In the genomic region with DNA sequence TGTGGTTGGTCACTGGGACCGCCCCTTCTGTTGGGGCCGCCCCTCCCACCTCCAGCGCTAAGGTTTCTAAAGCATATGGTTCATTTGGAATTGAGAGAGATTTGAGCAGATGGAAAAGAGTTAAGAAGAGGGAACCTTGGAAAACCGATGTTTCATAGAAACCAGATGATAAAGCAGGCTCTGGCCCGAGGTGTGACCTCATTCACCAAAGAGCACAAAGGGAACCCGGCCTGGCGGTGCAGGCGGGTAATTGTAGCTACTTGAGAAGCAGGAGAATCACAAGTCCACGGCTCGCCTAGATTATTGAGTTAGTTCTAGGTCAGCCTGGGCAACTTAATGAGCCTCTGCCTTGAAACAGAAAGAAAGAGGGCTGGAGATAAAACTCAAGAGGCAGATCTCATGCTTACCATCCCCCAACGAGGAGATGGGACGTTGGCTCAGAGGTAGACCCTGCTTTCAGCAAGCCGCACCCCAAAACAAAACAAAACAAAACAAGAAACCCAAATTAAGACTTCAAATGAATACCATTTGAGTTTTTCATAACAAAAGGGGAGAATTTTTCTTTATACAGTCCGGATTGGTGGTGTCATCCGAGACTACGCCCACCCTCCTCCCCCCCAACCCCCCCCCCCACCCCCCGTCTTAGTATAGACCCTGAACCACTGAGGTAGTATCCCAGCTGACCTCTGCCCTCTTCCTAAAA, we compare ENCODE assay signal across 10 mouse cellular contexts. TPM values are rescaled to one million over a fixed set of nuclear protein-coding genes. Genes with fewer than 3 reads are reported as not detected.
A peak's percentile ranks its signal among the peaks of the same experiment; 100 is the strongest.
DNase-seq lines count a peak whose midpoint lies in the region; ATAC-seq and TF ChIP-seq lines count a peak whose summit lies in the region.
"Had no signal": no experiment of that assay in that cellular context is flagged by ENCODE, and none has a peak within 500 bp of the region (broad histone marks: within the 10 kb centered on the region; RNA-seq: fewer than 3 reads in every experiment).

A gene (plus strand): TSS at position 653 of the 703 bp plus-strand sequence.

- peak within 1 kb of the TSS; percentile 22 for H3K4me3 ChIP-seq in kidney, embryonic 15.5 days (replicated peaks)
- H3K4me3 ChIP-seq in kidney, adult 2 months (ENCODE audit: insufficient read depth, low read depth, low read length): no peak within 1 kb of the TSS
- H3K4me3 ChIP-seq in hindbrain, embryonic 14.5 days (replicated peaks; ENCODE audit: low read length): peak within 1 kb of the TSS; percentile 19
- no peak within 1 kb of the TSS for H3K4me3 ChIP-seq in neural tube, embryonic 12.5 days

- peaks cover 44% of the 10 kb centered on the region for H3K27me3 ChIP-seq in kidney, embryonic 15.5 days
- H3K27me3 ChIP-seq in kidney, adult 2 months (replicated peaks; ENCODE audit: control insufficient read depth, insufficient read depth, low read length): no peaks in the 10 kb centered on the region
- peaks cover 21% of the 10 kb centered on the region for H3K27me3 ChIP-seq in hindbrain, embryonic 14.5 days (ENCODE audit: control insufficient read depth, insufficient read depth, low read length)
- H3K27me3 ChIP-seq in neural tube, embryonic 12.5 days (replicated peaks): peaks cover 14% of the 10 kb centered on the region

- no peak within 1 kb of the TSS for H3K9ac ChIP-seq in kidney, embryonic 15.5 days
- peak within 1 kb of the TSS; percentile 44 for H3K9ac ChIP-seq in hindbrain, embryonic 14.5 days
- 0 out of 2 replicates have a peak within 1 kb of the TSS, but pooled peaks have one; percentile 21 for H3K9ac ChIP-seq in neural tube, embryonic 12.5 days

- peak within 1 kb of the TSS; percentile 54 for H3K4me2 ChIP-seq in kidney, embryonic 15.5 days
- H3K4me2 ChIP-seq in hindbrain, embryonic 14.5 days (replicated peaks): peak within 1 kb of the TSS; percentile 46
- peak within 1 kb of the TSS; percentile 53 for H3K4me2 ChIP-seq in neural tube, embryonic 12.5 days (replicated peaks)

- peaks cover 2% of the 10 kb centered on the region; the same call in 1 of the 2 replicates for H3K9me3 ChIP-seq in kidney, embryonic 15.5 days (replicated peaks)
- H3K9me3 ChIP-seq in hindbrain, embryonic 14.5 days (ENCODE audit: control insufficient read depth, low read length): peaks cover 5% of the 10 kb centered on the region; the same call in 1 of the 2 replicates
- 0 out of 2 replicates have a peak, but pooled peaks cover 9% of the 10 kb centered on the region for H3K9me3 ChIP-seq in neural tube, embryonic 12.5 days

- WGBS in kidney, embryonic 15.5 days: 21% methylated on average over 17 of the region's 17 CpGs
- 27% methylated on average over 17 of the region's 17 CpGs for WGBS in kidney, adult 2 months
- 22% methylated on average over 17 of the region's 17 CpGs for WGBS in hindbrain, embryonic 14.5 days
- 18% methylated on average over 17 of the region's 17 CpGs for WGBS in neural tube, embryonic 12.5 days

- no peaks in the 10 kb centered on the region for H3K36me3 ChIP-seq in kidney, embryonic 15.5 days
- H3K36me3 ChIP-seq in kidney, adult 2 months (ENCODE audit: control insufficient read depth, insufficient read depth, low read length): no peaks in the 10 kb centered on the region
- no peaks in the 10 kb centered on the region for H3K36me3 ChIP-seq in hindbrain, embryonic 14.5 days (replicated peaks; ENCODE audit: control insufficient read depth, insufficient read depth)
- no peaks in the 10 kb centered on the region for H3K36me3 ChIP-seq in neural tube, embryonic 12.5 days

- no peak within 1 kb of the TSS for H3K27ac ChIP-seq in kidney, embryonic 15.5 days
- H3K27ac ChIP-seq in kidney, adult 2 months (ENCODE audit: insufficient read depth, low read depth, low read length): no peak within 1 kb of the TSS
- H3K27ac ChIP-seq in hindbrain, embryonic 14.5 days: no peak within 1 kb of the TSS
- H3K27ac ChIP-seq in neural tube, embryonic 12.5 days: no peak within 1 kb of the TSS

- DNase-seq in kidney, adult 2 months: no peak
- peak; percentile 69 for DNase-seq in embryo, embryonic 10.5 days (ENCODE audit: low spot score)
- no peak for DNase-seq in hindbrain, embryonic 14.5 days (ENCODE audit: low spot score)
- DNase-seq in spleen, postnatal 14 days (ENCODE audit: low spot score in 2 of 2): no peak
- DNase-seq in cerebellum, adult 18-20 months: no peak
- DNase-seq: kidney, postnatal 14 days had no signal

- TF ChIP-seq CTCF in kidney, adult 2 months (conservative IDR thresholded peaks at IDR 0.05; ENCODE audit: insufficient read depth, insufficient read length, low read depth, low read length): no peak

- no peak for TF ChIP-seq POLR2A in kidney, adult 2 months (IDR thresholded peaks at IDR 0.05; ENCODE audit: low read depth, low read length)

- H3K4me1 ChIP-seq in kidney, embryonic 15.5 days: peaks cover 9% of the 10 kb centered on the region
- H3K4me1 ChIP-seq in kidney, adult 2 months (ENCODE audit: control insufficient read depth, insufficient read depth, low read length): no peaks in the 10 kb centered on the region
- 0 out of 2 replicates have a peak, but pooled peaks cover 7% of the 10 kb centered on the region for H3K4me1 ChIP-seq in hindbrain, embryonic 14.5 days (replicated peaks; ENCODE audit: control insufficient read depth, insufficient read depth, low read length)
- no peaks in the 10 kb centered on the region for H3K4me1 ChIP-seq in neural tube, embryonic 12.5 days

- no peak for ATAC-seq in kidney, embryonic 15.5 days (replicated peaks; ENCODE audit: low FRiP score)
- ATAC-seq in hindbrain, embryonic 14.5 days (ENCODE audit: low FRiP score): no peak
- no peak for ATAC-seq in neural tube, embryonic 12.5 days (ENCODE audit: low FRiP score, low read depth)
- no peak for ATAC-seq in cerebellum, adult (ENCODE audit: insufficient number of reproducible peaks, low FRiP score, low TSS enrichment)
- ATAC-seq: Patski had no signal

RNA-seq across cellular contexts. Expression of the gene that starts here (rescaled TPM):
- 0.14 TPM in 1 of 2 replicates, not detected in the other for polyA plus RNA-seq in kidney, embryonic 15.5 days (2015; fragmentation: Nextera tagmentation; extraction: Ambion mirVana)
- polyA plus RNA-seq in kidney, adult 2 months (2012; rRNA removed): 0.13 TPM in 1 of 2 replicates, not detected in the other
- 0.25 and 0.60 TPM in 2 replicates for polyA plus RNA-seq in hindbrain, embryonic 14.5 days (2014; fragmentation: Nextera tagmentation; extraction: Ambion mirVana)
- 0.19 and 0.37 TPM in 2 replicates for polyA plus RNA-seq in neural tube, embryonic 12.5 days (2016; fragmentation: Nextera tagmentation; extraction: Ambion mirVana)

Comparison
In these comparisons a context has a peak if more than half of its experiments do, and no peak if none do; other contexts are left out.
1. H3K4me3 ChIP-seq: peak in kidney, embryonic 15.5 days (single experiment) and hindbrain, embryonic 14.5 days (single experiment); none in kidney, adult 2 months (single experiment) and neural tube, embryonic 12.5 days (single experiment).
2. Peak in every context shown above with its lines, with median percentiles within 50 percentile points of each other: H3K4me2 ChIP-seq.